8 mouse cellular contexts compared by ENCODE assay signal in the genomic region with DNA sequence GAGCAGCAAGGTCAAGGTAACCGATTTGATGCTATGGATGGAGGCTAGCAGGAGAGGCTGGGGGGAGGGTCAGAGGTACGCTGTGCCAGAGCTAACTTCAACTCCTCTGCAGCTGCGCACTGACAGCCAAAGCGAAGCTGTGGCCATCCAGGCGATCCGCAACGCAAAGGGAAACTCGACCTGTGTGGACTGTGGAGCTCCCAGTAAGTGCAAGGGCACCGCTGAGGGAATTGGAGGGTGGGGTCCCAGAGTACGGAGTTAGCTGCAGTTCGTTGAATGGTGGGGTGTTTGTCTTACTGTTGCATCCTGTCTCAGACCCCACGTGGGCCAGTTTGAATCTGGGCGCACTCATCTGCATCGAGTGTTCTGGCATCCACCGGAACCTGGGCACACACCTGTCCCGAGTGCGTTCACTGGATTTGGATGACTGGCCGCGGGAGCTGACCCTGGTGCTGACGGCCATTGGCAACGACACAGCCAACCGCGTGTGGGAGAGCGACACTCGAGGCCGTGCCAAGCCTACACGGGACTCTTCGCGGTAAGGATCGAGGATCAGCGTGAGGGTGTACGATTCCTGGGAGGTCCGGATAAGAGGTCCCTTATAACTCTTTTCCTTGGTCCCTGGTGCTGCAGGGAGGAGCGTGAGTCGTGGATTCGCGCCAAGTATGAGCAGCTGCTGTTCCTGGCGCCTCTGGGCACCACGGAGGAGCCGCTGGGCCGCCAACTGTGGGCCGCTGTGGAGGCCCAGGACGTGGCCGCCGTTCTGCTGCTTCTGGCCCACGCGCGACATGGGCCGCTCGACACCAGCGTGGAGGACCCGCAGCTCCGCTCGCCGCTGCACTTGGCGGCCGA. TPM values are rescaled to one million over a fixed set of nuclear protein-coding genes. Genes with fewer than 3 reads are reported as not detected.
A peak's percentile ranks its signal among the peaks of the same experiment; 100 is the strongest.
DNase-seq lines count a peak whose midpoint lies in the region; ATAC-seq lines count a peak whose summit lies in the region.

No protein-coding gene starts in this region.

- H3K27ac ChIP-seq in forebrain, embryonic 16.5 days (ENCODE audit: low read length): no peak overlapping the region
- no peak overlapping the region for H3K27ac ChIP-seq in lung, embryonic 15.5 days
- no peak overlapping the region for H3K27ac ChIP-seq in stomach, embryonic 14.5 days (ENCODE audit: low read length)

- peak overlapping the region; percentile 54 for H3K4me2 ChIP-seq in forebrain, embryonic 16.5 days (ENCODE audit: low read length)
- peak overlapping the region; percentile 58 for H3K4me2 ChIP-seq in lung, embryonic 15.5 days
- H3K4me2 ChIP-seq in stomach, embryonic 14.5 days (replicated peaks; ENCODE audit: low read depth, low read length): peak overlapping the region; percentile 30; the same call in 1 of the 2 replicates

- H3K36me3 ChIP-seq in forebrain, embryonic 16.5 days (ENCODE audit: control insufficient read depth, insufficient read depth): peaks cover 8% of the 10 kb centered on the region; the same call in 1 of the 2 replicates
- no peaks in the 10 kb centered on the region for H3K36me3 ChIP-seq in lung, embryonic 15.5 days
- no peaks in the 10 kb centered on the region for H3K36me3 ChIP-seq in stomach, embryonic 14.5 days (ENCODE audit: control insufficient read depth, insufficient read depth, low read length)

- H3K9me3 ChIP-seq in forebrain, embryonic 16.5 days (ENCODE audit: control insufficient read depth, low read length): no peaks in the 10 kb centered on the region
- H3K9me3 ChIP-seq in lung, embryonic 15.5 days: no peaks in the 10 kb centered on the region
- no peaks in the 10 kb centered on the region for H3K9me3 ChIP-seq in stomach, embryonic 14.5 days (ENCODE audit: control insufficient read depth, low read depth, low read length)

- peak overlapping the region; percentile 33 for H3K9ac ChIP-seq in forebrain, embryonic 16.5 days (replicated peaks; ENCODE audit: low read depth, low read length)
- no peak overlapping the region for H3K9ac ChIP-seq in lung, embryonic 15.5 days
- no peak overlapping the region for H3K9ac ChIP-seq in stomach, embryonic 14.5 days (replicated peaks; ENCODE audit: low read depth, low read length)

- peak; percentile 43 for ATAC-seq in forebrain, embryonic 16.5 days
- no peak for ATAC-seq in lung, embryonic 15.5 days (ENCODE audit: borderline replicate concordance, extremely low read depth, low FRiP score, low TSS enrichment)
- ATAC-seq in stomach, embryonic 14.5 days (ENCODE audit: insufficient number of reproducible peaks, insufficient read depth, low FRiP score, low read depth): no peak
- ATAC-seq in CD4-positive, CD25-positive, alpha-beta regulatory T cell, adult 4 months: no peak

- H3K4me3 ChIP-seq in forebrain, embryonic 16.5 days (replicated peaks; ENCODE audit: low read length): peak overlapping the region; percentile 28
- H3K4me3 ChIP-seq in lung, embryonic 15.5 days: peak overlapping the region; percentile 26
- peak overlapping the region; percentile 19 for H3K4me3 ChIP-seq in stomach, embryonic 14.5 days (ENCODE audit: low read depth, low read length)

- peaks cover 36% of the 10 kb centered on the region for H3K27me3 ChIP-seq in forebrain, embryonic 16.5 days (replicated peaks; ENCODE audit: control insufficient read depth, insufficient read depth, low read length)
- peaks cover 59% of the 10 kb centered on the region for H3K27me3 ChIP-seq in lung, embryonic 15.5 days
- peaks cover 38% of the 10 kb centered on the region for H3K27me3 ChIP-seq in stomach, embryonic 14.5 days (ENCODE audit: control insufficient read depth, insufficient read depth, low read length)

- DNase-seq in gastrocnemius, adult 18-20 months (ENCODE audit: low spot score): peak; percentile 30
- DNase-seq in gastrocnemius, adult 8-10 months (ENCODE audit: low spot score in 2 of 2): no peak
- peak; percentile 69 for DNase-seq in ZHBTc4 (ENCODE audit: low read depth, low spot score)
- peak; percentile 65 for DNase-seq in kidney, adult 11 months

- 7% methylated on average over 57 of the region's 57 CpGs for WGBS in forebrain, embryonic 16.5 days
- 9% methylated on average over 57 of the region's 57 CpGs for WGBS in lung, embryonic 15.5 days
- WGBS in stomach, embryonic 14.5 days: 6% methylated on average over 57 of the region's 57 CpGs

- peaks cover 24% of the 10 kb centered on the region for H3K4me1 ChIP-seq in forebrain, embryonic 16.5 days (replicated peaks; ENCODE audit: control insufficient read depth, insufficient read depth, low read length)
- H3K4me1 ChIP-seq in lung, embryonic 15.5 days: peaks cover 48% of the 10 kb centered on the region
- H3K4me1 ChIP-seq in stomach, embryonic 14.5 days (ENCODE audit: control insufficient read depth, insufficient read depth, low read length): peaks cover 16% of the 10 kb centered on the region

RNA-seq across cellular contexts. Expression of gene Agap2, which starts 15.7 kb away (rescaled TPM):
- 1 to 10 TPM; 1.3 to 1.7 TPM for total RNA-seq in gastrocnemius, adult 18-20 months (2021)
- 1 to 10 TPM in 2 of 4 experiments, under 1 TPM in 2; 0.60 to 1.7 (median 1.0) TPM for total RNA-seq in gastrocnemius, adult 8-10 months (2022)
- 2.2 and 4.7 TPM in 2 replicates for polyA plus RNA-seq in forebrain, embryonic 16.5 days (2015; fragmentation: Nextera tagmentation; extraction: Ambion mirVana)
- polyA plus RNA-seq in lung, embryonic 15.5 days (2015; fragmentation: Nextera tagmentation; extraction: Ambion mirVana): 0.05 and 0.07 TPM in 2 replicates
- 0.27 and 0.56 TPM in 2 replicates for polyA plus RNA-seq in stomach, embryonic 14.5 days (2014; fragmentation: Nextera tagmentation; extraction: Ambion mirVana)
- 10 to 100 TPM; 29.8 to 34.6 TPM for polyA plus RNA-seq in CD4-positive, CD25-positive, alpha-beta regulatory T cell, adult 4 months (2017; shearing (Covaris generic))

RNA-seq across cellular contexts. Expression of gene Tspan31, which starts 20.7 kb away (rescaled TPM):
- total RNA-seq in gastrocnemius, adult 18-20 months (2021): 10 to 100 TPM; 22.4 to 23.4 TPM
- total RNA-seq in gastrocnemius, adult 8-10 months (2022): 10 to 100 TPM; 21.0 to 24.9 (median 21.5) TPM
- 119 and 120 TPM in 2 replicates for polyA plus RNA-seq in forebrain, embryonic 16.5 days (2015; fragmentation: Nextera tagmentation; extraction: Ambion mirVana)
- 161 and 175 TPM in 2 replicates for polyA plus RNA-seq in lung, embryonic 15.5 days (2015; fragmentation: Nextera tagmentation; extraction: Ambion mirVana)
- polyA plus RNA-seq in stomach, embryonic 14.5 days (2014; fragmentation: Nextera tagmentation; extraction: Ambion mirVana): 124 and 141 TPM in 2 replicates
- polyA plus RNA-seq in CD4-positive, CD25-positive, alpha-beta regulatory T cell, adult 4 months (2017; shearing (Covaris generic)): 100 to 1,000 TPM in 1 of 2 experiments, 10 to 100 TPM in 1; 87.4 to 109 TPM

RNA-seq across cellular contexts. Expression of gene Cdk4, which starts 27.5 kb away (rescaled TPM):
- total RNA-seq in gastrocnemius, adult 18-20 months (2021): 10 to 100 TPM; 42.2 to 45.6 TPM
- total RNA-seq in gastrocnemius, adult 8-10 months (2022): 10 to 100 TPM; 41.3 to 46.4 (median 43.8) TPM
- 1,494 and 1,664 TPM in 2 replicates for polyA plus RNA-seq in forebrain, embryonic 16.5 days (2015; fragmentation: Nextera tagmentation; extraction: Ambion mirVana)
- polyA plus RNA-seq in lung, embryonic 15.5 days (2015; fragmentation: Nextera tagmentation; extraction: Ambion mirVana): 1,786 and 1,890 TPM in 2 replicates
- polyA plus RNA-seq in stomach, embryonic 14.5 days (2014; fragmentation: Nextera tagmentation; extraction: Ambion mirVana): 1,788 and 1,817 TPM in 2 replicates
- 100 to 1,000 TPM; 294 to 347 TPM for polyA plus RNA-seq in CD4-positive, CD25-positive, alpha-beta regulatory T cell, adult 4 months (2017; shearing (Covaris generic))

RNA-seq across cellular contexts. Expression of gene Os9, which starts 30.1 kb away (rescaled TPM):
- total RNA-seq in gastrocnemius, adult 18-20 months (2021): 10 to 100 TPM; 11.3 to 13.5 TPM
- total RNA-seq in gastrocnemius, adult 8-10 months (2022): 10 to 100 TPM in 2 of 4 experiments, 1 to 10 TPM in 2; 7.4 to 13.9 (median 10.8) TPM
- polyA plus RNA-seq in forebrain, embryonic 16.5 days (2015; fragmentation: Nextera tagmentation; extraction: Ambion mirVana): 125 and 126 TPM in 2 replicates
- polyA plus RNA-seq in lung, embryonic 15.5 days (2015; fragmentation: Nextera tagmentation; extraction: Ambion mirVana): 90.1 and 101 TPM in 2 replicates
- polyA plus RNA-seq in stomach, embryonic 14.5 days (2014; fragmentation: Nextera tagmentation; extraction: Ambion mirVana): 47.8 and 52.7 TPM in 2 replicates
- 100 to 1,000 TPM in 1 of 2 experiments, 10 to 100 TPM in 1; 78.1 to 142 TPM for polyA plus RNA-seq in CD4-positive, CD25-positive, alpha-beta regulatory T cell, adult 4 months (2017; shearing (Covaris generic))

RNA-seq across cellular contexts. Expression of gene March9, which starts 30.8 kb away (rescaled TPM):
- 1 to 10 TPM in 1 of 2 experiments, under 1 TPM in 1; 0.39 to 1.0 TPM for total RNA-seq in gastrocnemius, adult 18-20 months (2021)
- 1 to 10 TPM in 1 of 4 experiments, under 1 TPM in 3; 0.17 to 1.3 (median 0.76) TPM for total RNA-seq in gastrocnemius, adult 8-10 months (2022)
- polyA plus RNA-seq in forebrain, embryonic 16.5 days (2015; fragmentation: Nextera tagmentation; extraction: Ambion mirVana): 5.3 and 6.6 TPM in 2 replicates
- 0.61 and 0.86 TPM in 2 replicates for polyA plus RNA-seq in lung, embryonic 15.5 days (2015; fragmentation: Nextera tagmentation; extraction: Ambion mirVana)
- polyA plus RNA-seq in stomach, embryonic 14.5 days (2014; fragmentation: Nextera tagmentation; extraction: Ambion mirVana): 2.0 and 2.3 TPM in 2 replicates
- under 1 TPM; 0.19 to 0.73 TPM for polyA plus RNA-seq in CD4-positive, CD25-positive, alpha-beta regulatory T cell, adult 4 months (2017; shearing (Covaris generic))

Comparison
In these comparisons a context has a peak if more than half of its experiments do, and no peak if none do; other contexts are left out.
1. DNase-seq: peak in gastrocnemius, adult 18-20 months (single experiment), ZHBTc4 (single experiment) and kidney, adult 11 months (single experiment); none in gastrocnemius, adult 8-10 months (0 of 2).
2. Peak in every context shown above with its lines, with median percentiles within 50 percentile points of each other: H3K4me2 ChIP-seq and H3K4me3 ChIP-seq.